Mouse (Mus musculus): Measurements from ENCODE around the gene Cd300lg.

Gene Cd300lg

DNA sequence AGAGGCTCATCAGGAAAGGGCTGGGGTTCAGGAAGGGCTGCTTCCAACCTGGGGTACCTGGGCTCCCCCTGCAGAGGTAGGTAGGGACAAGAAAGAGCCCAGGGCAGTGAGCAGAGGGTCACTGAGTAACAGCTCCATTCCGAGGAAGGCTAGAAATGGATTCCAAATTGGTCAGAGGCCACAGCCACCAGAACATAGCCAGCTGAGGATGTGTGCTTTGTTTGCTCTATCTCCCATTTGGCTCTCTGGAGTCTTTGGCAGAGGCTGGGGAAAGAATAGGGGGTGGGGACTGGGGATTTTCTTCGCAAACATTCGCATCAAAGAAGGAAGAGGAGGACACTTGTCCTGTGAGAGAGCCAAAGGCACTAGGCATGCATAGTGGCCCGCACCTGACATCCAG lies 10.6 kb downstream of the Cd300lg start:
- no peak for DNase-seq (ENCODE audit: low read depth)

DNA sequence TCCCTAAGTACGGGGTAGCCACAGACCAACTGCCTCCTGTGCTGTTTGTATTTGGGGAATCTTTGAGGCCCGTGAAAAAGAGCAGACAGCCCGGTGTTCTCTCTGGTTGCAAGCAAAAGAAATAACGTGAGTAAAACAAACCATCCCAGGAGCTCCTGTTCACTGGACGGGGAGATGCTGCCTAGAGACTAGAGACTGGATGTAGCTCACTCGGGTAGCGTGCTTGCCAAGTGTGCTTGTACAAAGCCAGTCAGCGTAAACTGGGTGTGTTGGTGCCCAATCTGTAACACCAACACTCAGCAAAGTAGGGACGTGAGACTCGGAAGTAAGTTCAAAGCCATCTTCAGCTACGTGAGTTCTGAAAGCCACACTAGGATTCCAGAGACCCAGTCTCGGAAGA lies 11.4 kb downstream of the Cd300lg start:
- no peak for DNase-seq (ENCODE audit: low read depth)

DNA sequence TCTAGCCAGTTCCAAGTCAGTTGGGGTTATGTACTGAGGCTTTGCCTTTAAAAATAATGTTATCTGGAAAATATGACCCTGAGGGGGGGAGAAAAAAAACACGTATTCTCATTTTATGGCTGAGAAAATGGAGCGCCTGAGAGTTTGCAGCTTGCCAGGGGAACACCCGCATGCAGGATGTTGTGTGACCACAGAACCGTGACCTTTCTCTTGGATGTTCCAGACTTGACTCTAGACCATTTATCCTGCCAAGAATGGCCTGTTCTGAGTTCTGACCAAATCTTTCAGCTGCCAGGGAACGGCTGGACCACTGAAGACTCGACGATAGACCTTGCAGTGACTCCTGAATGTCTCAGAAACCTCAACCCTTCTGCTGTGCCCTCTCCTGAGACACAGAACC lies 11.9 kb downstream of the Cd300lg start:
- DNase-seq (ENCODE audit: low read depth), result no peak

DNA sequence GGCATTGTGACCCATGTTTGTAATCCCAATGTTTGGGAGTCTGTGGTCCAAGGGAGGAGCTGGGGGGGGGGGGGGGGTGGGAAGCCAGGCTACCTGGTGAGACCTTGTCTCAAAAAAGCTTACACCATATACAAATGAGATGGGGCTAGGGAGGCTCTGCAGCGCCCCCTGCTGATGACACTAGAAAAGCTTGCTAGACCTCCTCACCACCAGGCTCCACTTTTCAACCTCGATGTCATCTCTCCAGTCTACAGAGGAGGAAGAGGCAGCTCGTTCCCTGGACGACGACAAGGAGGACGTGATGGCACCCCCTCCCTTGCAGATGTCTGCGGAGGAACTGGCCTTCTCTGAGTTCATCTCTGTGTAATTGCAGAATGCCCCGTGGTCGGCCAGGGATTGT lies 12.5 kb downstream of the Cd300lg start:
- peak; percentile 67 for DNase-seq (ENCODE audit: low read depth)

DNA sequence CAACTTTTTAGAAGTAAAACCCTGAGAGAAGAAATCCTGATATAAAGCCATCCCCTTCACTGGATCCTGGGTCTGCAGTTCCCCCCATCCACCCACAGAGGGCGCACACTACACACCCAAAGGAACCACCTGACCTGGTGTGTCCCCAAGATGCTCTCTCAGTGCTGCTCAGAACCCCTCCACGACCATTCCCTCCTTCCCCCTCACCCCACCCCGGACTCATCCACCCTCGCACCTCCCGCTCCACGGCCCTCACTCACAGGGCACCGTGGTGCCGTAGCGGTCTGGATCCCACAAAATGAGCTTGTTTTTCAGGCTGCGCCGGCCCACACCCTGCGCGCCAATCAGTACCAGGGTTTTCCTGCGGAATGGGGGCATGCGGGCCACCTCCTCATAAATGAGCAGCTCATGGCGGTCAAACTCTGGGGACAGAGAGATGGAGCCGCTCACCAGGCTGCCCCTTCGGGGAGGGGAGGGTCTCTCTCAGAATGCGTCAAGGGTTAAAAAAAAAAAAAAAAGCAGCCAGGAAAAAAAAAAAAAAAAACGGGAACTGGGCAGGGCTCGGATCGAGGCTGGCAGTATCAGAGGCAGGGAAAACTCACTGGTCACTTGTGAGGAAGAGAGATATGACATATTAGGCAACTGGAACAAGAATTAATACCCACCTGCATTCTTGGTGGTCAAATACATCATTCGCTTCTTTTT lies 20.1 kb downstream of the Cd300lg start:
- DNase-seq (ENCODE audit: low read depth), result peak; percentile 70

DNA sequence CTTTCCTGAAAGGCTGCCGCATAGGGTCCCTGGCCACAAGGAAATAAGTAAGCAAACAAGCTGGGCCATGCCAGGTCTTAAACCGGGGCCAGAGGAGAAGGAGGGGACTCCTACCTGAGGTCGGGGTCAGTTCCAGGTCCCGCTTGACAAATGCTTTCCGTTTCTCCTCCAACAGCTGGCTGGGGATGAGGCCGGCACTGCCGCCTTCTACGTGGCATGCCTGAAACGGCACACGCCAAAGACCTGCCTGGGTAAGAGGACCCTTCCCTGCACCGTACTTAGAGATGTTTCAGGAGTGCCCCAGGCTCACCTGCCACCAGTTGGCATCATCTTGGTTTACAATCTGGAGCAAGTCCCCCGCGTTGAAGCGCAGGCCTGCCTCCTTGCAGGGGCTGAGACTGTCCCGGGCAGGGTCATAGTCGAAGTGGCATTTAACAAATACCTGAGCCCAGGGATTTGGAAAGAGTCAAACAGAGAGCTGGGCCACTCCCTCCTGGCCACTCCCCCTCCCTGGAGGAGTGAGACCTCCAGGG lies 20.7 kb downstream of the Cd300lg start:
- DNase-seq (ENCODE audit: low read depth), result no peak

GRCm38 (mm10) chr11:102063076-102063475 lies 21.8 kb downstream of the Cd300lg start:
- no peak for DNase-seq (ENCODE audit: low read depth)

GRCm38 (mm10) chr11:102068969-102069368 lies 27.7 kb downstream of the Cd300lg start:
- DNase-seq (ENCODE audit: low read depth), result no peak

GRCm38 (mm10) chr11:102069633-102070032 lies 28.3 kb downstream of the Cd300lg start:
- no peak for DNase-seq (ENCODE audit: low read depth)

- DNase-seq (ENCODE audit: low read depth), result no peak
These were observed 29.1 kb downstream of the Cd300lg start for GRCm38 (mm10) chr11:102070426-102070825.

DNA sequence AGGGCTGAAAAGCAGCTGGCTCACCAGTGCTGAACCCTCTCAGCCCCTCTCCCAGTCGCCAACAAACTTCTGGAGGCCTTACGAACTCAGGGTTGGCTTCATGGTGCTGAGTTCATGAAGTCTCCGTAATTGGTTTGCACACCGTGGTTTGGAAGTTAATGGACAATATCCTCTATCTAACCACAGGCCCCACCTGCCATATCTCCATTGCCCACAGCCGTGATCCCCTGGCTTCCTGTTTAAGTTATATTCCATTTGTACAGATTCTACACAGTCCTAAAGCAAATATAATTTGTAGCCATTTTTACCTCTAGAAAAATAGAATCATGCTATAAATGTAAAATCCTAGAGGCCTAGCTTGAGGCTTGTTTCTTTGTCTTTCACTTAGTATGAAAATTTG lies 31.4 kb downstream of the Cd300lg start:
- no peak for DNase-seq (ENCODE audit: low read depth)

GRCm38 (mm10) chr11:102073722-102074121 lies 32.4 kb downstream of the Cd300lg start:
- DNase-seq (ENCODE audit: low read depth), result no peak

DNA sequence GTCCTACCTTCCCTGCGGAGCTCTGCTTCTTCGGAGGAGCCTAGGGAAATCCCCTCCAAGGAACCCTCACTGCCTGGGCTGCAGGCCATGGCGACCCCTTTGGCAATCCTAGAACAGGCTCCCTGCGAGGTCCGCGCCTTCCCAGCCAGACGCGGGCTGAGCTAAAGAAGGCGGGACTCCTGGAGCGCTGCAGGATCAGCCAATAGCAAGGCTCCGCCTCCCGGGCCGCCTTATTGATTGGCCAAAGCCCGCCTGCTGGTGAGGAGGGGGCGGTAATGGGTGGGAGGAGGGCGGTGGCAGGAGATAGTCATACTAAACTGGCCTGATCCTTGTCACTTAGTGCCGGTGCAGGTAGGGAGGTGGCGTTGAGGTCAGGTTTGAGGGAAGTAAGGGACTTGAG lies 41.0 kb downstream of the Cd300lg start:
- no peak for DNase-seq (ENCODE audit: low read depth)

DNA sequence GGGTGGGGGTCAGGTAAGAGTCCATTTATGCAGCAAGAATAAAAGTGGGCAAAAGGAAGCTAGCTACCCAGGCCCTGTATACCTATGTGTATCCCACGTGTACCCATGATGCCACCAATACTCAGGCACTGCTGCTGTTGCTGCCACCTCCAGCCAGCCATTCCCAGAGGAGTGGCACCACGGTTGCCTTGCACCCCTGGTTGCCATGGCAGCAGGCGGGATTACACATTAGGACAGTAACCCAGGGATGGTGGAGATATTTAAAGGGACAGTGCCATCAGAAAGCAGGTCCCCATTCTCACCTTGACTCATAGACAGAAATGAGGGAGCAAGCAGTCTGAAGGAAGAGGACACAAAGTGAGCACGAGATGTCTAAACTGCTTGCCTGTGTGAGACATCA lies 41.9 kb downstream of the Cd300lg start:
- no peak for DNase-seq (ENCODE audit: low read depth)

DNA sequence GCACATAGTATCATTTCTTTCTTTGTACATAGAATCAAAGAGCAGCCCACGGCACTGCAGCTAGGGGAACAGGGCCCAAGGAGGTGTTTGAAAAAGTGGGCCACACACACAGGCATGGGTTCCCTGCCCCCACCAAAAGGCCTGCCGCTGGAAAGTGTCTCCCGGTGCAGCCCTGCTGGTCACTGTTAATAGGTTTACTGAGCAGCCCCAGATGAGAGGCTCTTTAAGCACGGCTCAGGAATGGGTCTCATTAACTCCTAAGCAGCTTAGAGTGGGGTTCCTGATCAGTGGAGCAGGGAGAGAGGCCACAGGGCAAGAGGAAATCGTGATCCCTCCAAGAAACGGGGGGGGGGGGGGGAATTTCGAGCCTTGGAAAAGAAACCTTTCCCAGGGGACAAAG lies 42.9 kb downstream of the Cd300lg start:
- no peak for DNase-seq (ENCODE audit: low read depth)

DNA sequence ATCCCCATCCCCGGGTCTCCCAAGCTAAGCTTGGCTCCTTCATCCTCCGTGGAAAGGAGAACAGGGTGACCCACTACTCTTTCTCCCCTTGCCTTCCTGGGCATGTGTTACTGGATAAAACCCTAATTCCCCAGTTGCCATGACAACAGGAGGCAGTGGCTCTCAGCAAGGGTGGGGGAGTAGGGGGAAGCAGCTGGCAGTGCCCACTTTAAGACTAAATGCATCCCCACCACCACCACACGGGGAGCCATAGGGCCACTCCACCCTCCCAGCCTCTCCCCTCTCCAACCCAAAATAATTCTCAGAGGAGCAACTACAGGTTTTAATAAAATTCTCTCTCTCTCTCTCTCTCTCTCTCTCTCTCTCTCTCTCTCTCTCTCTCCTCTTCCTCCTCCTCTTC lies 45.0 kb downstream of the Cd300lg start:
- DNase-seq (ENCODE audit: low read depth), result no peak

DNA sequence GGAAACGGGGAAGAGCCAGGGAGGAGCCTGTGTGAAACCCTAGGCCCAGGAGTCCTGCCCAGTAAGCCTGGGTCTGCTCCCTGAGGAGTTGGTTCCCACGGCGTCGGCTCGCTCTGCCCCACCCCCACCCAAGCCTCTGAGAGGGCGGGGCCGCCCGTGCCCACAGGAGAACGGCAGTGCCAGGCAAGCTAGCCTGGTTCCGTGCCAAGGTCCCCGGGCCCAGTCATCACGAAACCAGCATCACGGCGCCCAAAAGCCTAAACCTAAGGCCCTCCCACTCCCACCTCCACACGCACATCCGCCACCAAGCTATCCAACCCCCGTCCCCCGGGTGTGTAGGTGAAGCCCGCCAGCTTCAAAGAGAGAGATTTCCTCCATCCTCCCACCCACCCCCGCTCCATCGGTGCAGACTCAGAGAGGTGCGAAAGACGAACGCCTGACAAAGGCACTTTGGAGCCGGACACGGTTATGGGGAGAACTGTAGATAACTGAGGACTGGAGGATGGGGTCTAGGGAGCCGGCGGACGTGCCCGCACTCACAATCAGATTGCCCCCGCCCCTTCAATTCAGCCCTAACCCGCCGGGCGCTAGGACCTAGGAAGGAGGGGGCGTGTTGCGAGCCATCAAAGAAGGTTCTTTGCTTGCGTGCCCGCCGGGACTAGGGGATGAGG lies 45.9 kb downstream of the Cd300lg start:
- no peak for DNase-seq (ENCODE audit: low read depth)

- no peak for DNase-seq (ENCODE audit: low read depth)
These were observed 46.9 kb downstream of the Cd300lg start, which contains the start of gene Mpp2 for GRCm38 (mm10) chr11:102087931-102088898. Gene Mpp2 (minus strand): TSS chr11:102088515.

DNA sequence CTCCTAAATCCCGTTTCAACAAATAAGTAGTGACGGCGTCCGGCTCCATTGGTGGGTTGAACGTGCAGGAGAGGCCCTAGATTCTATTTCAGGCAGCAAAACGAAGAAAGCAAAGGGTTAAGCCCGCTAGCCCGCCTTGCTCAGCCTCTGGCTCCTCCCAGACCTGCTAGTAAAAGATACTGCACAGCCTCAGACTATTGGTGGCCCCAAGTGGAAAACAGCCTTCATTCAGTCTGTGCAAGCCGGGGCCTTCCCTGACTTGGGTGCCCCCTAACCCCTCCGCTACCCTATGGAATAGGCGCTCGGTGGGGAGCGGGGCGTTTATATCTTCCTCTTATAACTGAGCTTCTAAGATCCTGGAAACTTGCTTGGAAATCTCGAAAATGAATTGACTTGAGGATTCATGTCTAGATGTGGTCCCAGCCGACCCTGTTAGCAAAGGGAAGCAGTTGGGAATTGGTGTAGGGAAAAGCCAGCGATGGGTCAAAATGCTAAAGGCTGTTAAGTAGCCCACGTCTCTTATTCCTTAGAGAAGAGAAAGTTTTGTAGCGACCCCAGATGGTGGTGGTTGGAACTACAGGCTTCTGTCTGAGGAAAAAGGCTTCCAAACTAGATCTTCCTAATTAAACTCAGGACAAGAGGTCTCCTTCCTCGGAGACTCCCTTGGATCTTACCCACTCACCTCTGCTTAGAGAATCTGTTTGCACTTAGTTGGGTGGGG lies 47.9 kb downstream of the Cd300lg start:
- peak; percentile 77 for DNase-seq (ENCODE audit: low read depth)

DNA sequence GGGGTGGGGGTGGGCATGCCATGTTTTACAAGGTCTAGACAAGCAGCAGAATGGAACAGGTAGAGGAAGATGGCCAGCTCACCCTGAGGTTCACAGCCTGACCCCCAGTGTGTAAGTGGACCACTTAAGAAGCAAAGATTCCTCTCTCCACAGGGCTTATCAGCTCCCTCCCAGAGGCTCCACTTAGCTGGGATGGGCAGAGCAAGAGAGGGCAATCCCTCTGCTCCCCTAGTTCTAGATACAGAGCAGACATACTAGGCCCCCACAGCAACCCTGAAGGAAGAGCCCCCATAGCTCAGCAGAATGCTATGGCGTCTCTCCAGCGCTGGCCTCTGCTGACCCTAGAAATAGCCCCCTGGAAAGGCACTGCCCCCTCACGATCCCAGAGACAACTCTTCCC lies 54.4 kb downstream of the Cd300lg start:
- DNase-seq (ENCODE audit: low read depth), result no peak

DNA sequence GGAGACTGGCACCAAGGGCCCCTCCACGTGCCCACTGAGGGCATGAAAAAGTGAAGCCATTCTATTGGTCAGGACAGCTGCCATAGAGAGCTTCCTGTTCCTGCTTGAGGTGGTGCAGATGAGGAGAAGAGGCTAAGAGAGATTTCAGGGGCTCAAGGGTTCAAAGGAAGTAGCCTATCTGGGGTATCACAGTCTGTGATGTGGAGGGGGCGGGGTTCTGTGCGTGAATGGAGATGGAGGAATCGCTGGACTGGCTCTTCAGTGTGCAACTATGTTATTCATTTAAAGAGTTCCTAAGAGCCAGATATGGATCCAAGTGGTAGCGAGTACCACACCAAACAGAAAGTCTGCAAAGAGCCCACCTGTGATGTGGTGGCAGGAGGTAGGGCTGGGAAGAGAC lies 55.1 kb downstream of the Cd300lg start:
- no peak for DNase-seq (ENCODE audit: low read depth)
